Mouse (Mus musculus) megakaryocyte, embryonic 14.5 days (primary cell): ENCODE results near the gene Yipf1.

Experiments
- FLI1 ChIP-seq: IDR thresholded peaks from 2 replicates; pipeline ENCODE4 v1.6.1; 2012; ENCODE audit warnings: low read length, inconsistent platforms, mixed read lengths
- GATA1 ChIP-seq: IDR thresholded peaks from 3 replicates; pipeline ENCODE4 v1.6.1; 2012; ENCODE audit warnings: mixed read lengths, low read length, inconsistent platforms, borderline replicate concordance

DNA sequence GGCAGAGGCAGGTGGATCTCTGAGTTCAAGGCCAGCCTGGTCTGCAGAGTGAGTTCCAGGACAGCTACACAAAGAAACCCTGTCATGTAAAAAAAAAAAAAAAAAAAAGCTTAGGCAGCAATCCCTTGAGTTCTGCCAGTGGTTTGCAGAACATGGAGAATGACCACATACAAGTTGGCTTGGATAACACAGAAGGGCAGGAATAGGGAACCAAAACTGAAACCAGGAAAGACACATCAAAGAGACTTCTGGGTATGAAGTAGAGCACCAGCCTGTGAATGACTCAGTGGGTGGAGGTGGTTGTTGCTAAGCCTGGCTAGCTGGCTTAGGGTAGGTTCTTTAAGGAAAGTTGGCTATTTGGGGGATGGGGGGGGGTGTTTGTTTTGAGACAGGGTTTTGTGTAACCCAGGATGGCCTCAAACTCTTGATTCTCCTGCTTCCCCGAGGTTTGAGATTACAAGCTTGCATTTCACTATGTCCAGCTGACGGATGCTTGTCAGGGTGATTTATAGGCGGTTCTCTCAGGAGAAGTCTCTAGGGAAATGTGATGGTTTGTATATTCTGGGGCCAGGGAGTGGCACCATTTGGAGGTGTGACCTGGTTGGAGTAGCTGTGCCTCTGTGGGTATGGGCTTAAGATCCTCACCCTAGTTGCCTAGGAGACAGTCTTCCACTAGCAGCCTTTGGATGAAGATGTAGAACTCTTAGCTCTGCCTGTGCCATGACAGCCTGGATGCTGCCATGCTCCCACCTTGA, 28.5 kb upstream of the Yipf1 start:
- no peak for TF ChIP-seq FLI1
- no peak for TF ChIP-seq GATA1
